Mouse (Mus musculus): ENCODE data around the gene Cmip.

The Cmip gene

GRCm38 (mm10) chr8:117471655-117472054 is 214.8 kb downstream of the Cmip start:
- no peak for DNase-seq

- no peak for DNase-seq
Observed at GRCm38 (mm10) chr8:117472332-117472731, 215.5 kb downstream of the Cmip start.

- DNase-seq, result peak; percentile 94
Observed at GRCm38 (mm10) chr8:117474944-117475343, 218.1 kb downstream of the Cmip start.

- peak; percentile 48 for DNase-seq
Observed at GRCm38 (mm10) chr8:117475819-117476218, 219.0 kb downstream of the Cmip start.

GRCm38 (mm10) chr8:117478082-117478481 is 221.2 kb downstream of the Cmip start:
- no peak for DNase-seq

GRCm38 (mm10) chr8:117479996-117480395 is 223.1 kb downstream of the Cmip start:
- no peak for DNase-seq

GRCm38 (mm10) chr8:117480516-117480915 is 223.7 kb downstream of the Cmip start:
- DNase-seq, result no peak

GRCm38 (mm10) chr8:117481830-117482229 is 225.0 kb downstream of the Cmip start:
- no peak for DNase-seq

- DNase-seq, result no peak
Observed at GRCm38 (mm10) chr8:117484731-117485130, 227.9 kb downstream of the Cmip start.

- DNase-seq, result no peak
Observed at GRCm38 (mm10) chr8:117485316-117485715, 228.5 kb downstream of the Cmip start.

- DNase-seq, result no peak
Observed at GRCm38 (mm10) chr8:117488246-117489005, 231.6 kb downstream of the Cmip start.

- no peak for DNase-seq
Observed at GRCm38 (mm10) chr8:117493543-117493942, 236.7 kb downstream of the Cmip start.

GRCm38 (mm10) chr8:117494874-117495273 is 238.0 kb downstream of the Cmip start:
- no peak for DNase-seq

- peak; percentile 60 for DNase-seq
Observed at GRCm38 (mm10) chr8:117498179-117498914, 241.5 kb downstream of the Cmip start, which contains the start of gene Plcg2. Plcg2 (plus strand) TSS chr8:117498291.

- peak; percentile 12 for DNase-seq
Observed at GRCm38 (mm10) chr8:117498915-117499540, 242.2 kb downstream of the Cmip start.

GRCm38 (mm10) chr8:117500232-117500823 is 243.5 kb downstream of the Cmip start:
- no peak for DNase-seq

- DNase-seq, result no peak
Observed at GRCm38 (mm10) chr8:117501323-117501722, 244.5 kb downstream of the Cmip start.

GRCm38 (mm10) chr8:117503405-117504069 is 246.7 kb downstream of the Cmip start:
- no peak for DNase-seq

GRCm38 (mm10) chr8:117507703-117508102 is 250.8 kb downstream of the Cmip start:
- no peak for DNase-seq

Measured in thymus, postnatal 14 days (tissue).